Mouse (Mus musculus) stomach, postnatal 0 days (tissue): ENCODE data around the gene Vmn2r30.
"Not testable (repeated sequence)": the region's sequence is repeated elsewhere in the genome, so short reads cannot be mapped to it uniquely, and the experiment has no call there.

ENCODE experiments used
- CTCF ChIP-seq: IDR thresholded peaks from 2 replicates; pipeline ENCODE4 v1.5.1; 2016; ENCODE audit warnings: antibody characterized with exemption, low read depth, mild to moderate bottlenecking, moderate library complexity
- EP300 ChIP-seq: optimal IDR thresholded peaks from 2 replicates; pipeline ENCODE3; 2016; ENCODE audit warnings: antibody characterized with exemption

GRCm38 (mm10) chr7:7374431-7374830 lies 37.0 kb upstream of the Vmn2r30 start, which contains the start of gene Gm45783:
- TF ChIP-seq EP300, CTCF: not testable (repeated sequence)
